Mouse (Mus musculus): ENCODE measurements around the gene Slc2a5. TPM values are rescaled to one million over a fixed set of nuclear protein-coding genes. Genes with fewer than 3 reads are reported as not detected.

The Slc2a5 gene
- polyA plus RNA-seq, 1 experiment from 2014 or later = 1.3 TPM

DNA sequence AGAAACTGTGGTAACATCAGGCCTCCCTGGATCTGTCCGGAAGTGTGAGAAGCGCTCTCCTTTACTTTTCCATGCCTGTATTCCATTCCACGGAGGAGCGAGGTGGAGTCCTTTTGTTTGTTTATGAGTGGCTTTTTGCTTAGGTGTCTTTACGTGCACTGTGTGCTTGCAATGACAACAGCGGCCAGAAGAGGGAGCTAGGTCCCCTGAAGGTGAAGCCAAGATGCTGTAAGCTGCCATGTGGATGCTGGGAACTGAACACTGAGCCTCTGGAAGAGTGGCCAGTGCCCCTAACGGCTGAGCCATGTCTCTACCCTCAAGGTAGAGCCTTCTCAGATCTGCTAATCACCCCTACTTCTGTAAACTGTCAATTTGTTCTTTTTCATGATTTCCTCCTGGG, 62.2 kb downstream of the Slc2a5 start:
- WGBS = 88% methylated on average over 7 of the region's 7 CpGs
- no peak for ATAC-seq (ENCODE audit: low FRiP score)
- H3K4me2 ChIP-seq = no peak overlapping the region

DNA sequence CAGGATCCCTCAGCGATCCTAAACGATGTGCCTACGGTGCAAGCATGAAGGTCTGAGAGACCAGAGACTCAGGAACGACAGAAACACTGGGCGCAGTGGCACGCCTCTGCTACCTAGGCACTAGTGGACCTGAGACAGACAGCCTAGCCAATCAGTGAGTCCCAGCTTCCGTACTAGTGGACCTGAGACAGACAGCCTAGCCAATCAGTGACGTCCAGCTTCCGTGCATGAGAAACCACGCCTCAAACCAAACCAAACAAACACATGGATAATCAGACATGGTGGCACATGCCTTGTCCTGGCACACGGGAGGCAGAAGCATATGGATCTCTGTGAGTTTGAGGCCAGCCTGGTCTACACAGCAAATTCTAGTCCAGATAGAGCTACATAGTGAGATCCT, 69.2 kb downstream of the Slc2a5 start:
- Histone ChIP-seq H3K4me3 (replicated peaks) (no peak overlapping the region), H3K9ac (no peak overlapping the region), H3K4me2 (no peak overlapping the region), H3K27me3 (0 out of 2 replicates have a peak, but pooled peaks cover 2% of the 10 kb centered on the region), H3K27ac (no peak overlapping the region), H3K4me1 (no peaks in the 10 kb centered on the region), H3K9me3 (no peaks in the 10 kb centered on the region), H3K36me3 (replicated peaks) (no peaks in the 10 kb centered on the region)
- no peak for ATAC-seq (ENCODE audit: low FRiP score)
- 49% methylated on average over 11 of the region's 11 CpGs for WGBS

More for the DNA sequence above, 62.2 kb downstream of the Slc2a5 start:
- H3K9ac ChIP-seq = no peak overlapping the region
- no peak overlapping the region for H3K4me3 ChIP-seq (replicated peaks)
- H3K4me1 ChIP-seq = no peaks in the 10 kb centered on the region
- H3K9me3 ChIP-seq = no peaks in the 10 kb centered on the region
- H3K27me3 ChIP-seq = no peaks in the 10 kb centered on the region
- H3K36me3 ChIP-seq (replicated peaks) = no peaks in the 10 kb centered on the region
- H3K27ac ChIP-seq = no peak overlapping the region

DNA sequence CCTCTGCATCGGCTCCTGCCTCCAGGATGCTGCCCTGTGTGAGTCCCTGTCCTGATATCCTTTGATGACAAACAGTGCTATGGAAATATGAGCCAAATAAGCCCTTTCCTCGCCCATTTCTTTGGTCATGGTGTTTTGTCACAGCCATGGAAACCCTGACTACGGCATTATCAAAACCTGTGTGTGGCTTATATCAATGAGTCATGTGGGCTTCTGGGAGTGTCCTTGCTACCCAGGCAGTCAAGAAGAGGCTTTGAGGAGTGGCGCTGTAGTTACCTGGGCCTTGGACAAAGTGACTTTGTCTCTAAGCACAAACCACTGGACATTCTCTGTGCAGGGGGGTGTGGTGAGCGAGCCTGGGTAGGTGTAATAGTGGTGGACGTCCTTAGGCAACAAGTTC, 73.1 kb downstream of the Slc2a5 start:
- Histone ChIP-seq H3K9me3 (no peaks in the 10 kb centered on the region), H3K9ac (no peak overlapping the region), H3K4me2 (no peak overlapping the region), H3K27ac (no peak overlapping the region), H3K27me3 (0 out of 2 replicates have a peak, but pooled peaks cover 2% of the 10 kb centered on the region), H3K4me3 (replicated peaks) (no peak overlapping the region), H3K4me1 (no peaks in the 10 kb centered on the region), H3K36me3 (replicated peaks) (no peaks in the 10 kb centered on the region)
- no peak for ATAC-seq (ENCODE audit: low FRiP score)
- 87% methylated on average over 6 of the region's 6 CpGs for WGBS

Other genes with a start within 250 kb of the Slc2a5 start
- 8.1 and 9.0 TPM in 2 replicates for gene Spsb1, start 164.2 kb upstream of the Slc2a5 start, polyA plus RNA-seq (2016; fragmentation: Nextera tagmentation; extraction: Ambion mirVana)
- 2.8 and 3.0 TPM in 2 replicates for gene H6pd, start 110.3 kb upstream of the Slc2a5 start, polyA plus RNA-seq (2016; fragmentation: Nextera tagmentation; extraction: Ambion mirVana)
- gene Gpr157, start 31.9 kb upstream of the Slc2a5 start, polyA plus RNA-seq (2016; fragmentation: Nextera tagmentation; extraction: Ambion mirVana) = 0.32 and 0.54 TPM in 2 replicates
- not detected in 2 replicates for gene Slc2a7, start 29.7 kb downstream of the Slc2a5 start, polyA plus RNA-seq (2016; fragmentation: Nextera tagmentation; extraction: Ambion mirVana)
- not detected in 2 replicates for gene Car6, start 82.0 kb downstream of the Slc2a5 start, polyA plus RNA-seq (2016; fragmentation: Nextera tagmentation; extraction: Ambion mirVana)
- gene Eno1, start 117.4 kb downstream of the Slc2a5 start, polyA plus RNA-seq (2016; fragmentation: Nextera tagmentation; extraction: Ambion mirVana) = 1,282 and 1,334 TPM in 2 replicates
- gene Rere, start 162.4 kb downstream of the Slc2a5 start, polyA plus RNA-seq (2016; fragmentation: Nextera tagmentation; extraction: Ambion mirVana) = 41.5 and 44.4 TPM in 2 replicates